Mouse (Mus musculus): ENCODE results near the gene Dock1. TPM values are rescaled to one million over a fixed set of nuclear protein-coding genes. Genes with fewer than 3 reads are reported as not detected.

The Dock1 gene
- polyA plus RNA-seq, 1 experiment from 2014 or later: 14.0 TPM

- Histone ChIP-seq H3K36me3 (ENCODE audit: insufficient read depth, low read length) (no peaks in the 10 kb centered on the region), H3K27me3 (replicated peaks; ENCODE audit: insufficient read depth, low read length) (no peaks in the 10 kb centered on the region), H3K4me3 (ENCODE audit: low read depth, low read length) (no peak overlapping the region), H3K9me3 (ENCODE audit: low read length) (no peaks in the 10 kb centered on the region), H3K9ac (replicated peaks; ENCODE audit: low read depth) (no peak overlapping the region), H3K4me2 (replicated peaks; ENCODE audit: low read depth, low read length) (no peak overlapping the region), H3K4me1 (ENCODE audit: insufficient read depth, low read depth, low read length) (no peaks in the 10 kb centered on the region), H3K27ac (ENCODE audit: low read length) (no peak overlapping the region)
- TF ChIP-seq CTCF (IDR thresholded peaks at IDR 0.05) (no peak), EP300 (IDR thresholded peaks at IDR 0.05) (no peak)
- ATAC-seq (no peak), DNase-seq (ENCODE audit: low spot score) (no peak)
- WGBS: 90% methylated on average over 2 of the region's 2 CpGs
Observed at GRCm38 (mm10) chr7:135210831-135211230, 540.4 kb downstream of the Dock1 start.

GRCm38 (mm10) chr7:135212505-135212904 is 542.1 kb downstream of the Dock1 start:
- Histone ChIP-seq H3K4me1 (ENCODE audit: insufficient read depth, low read depth, low read length) (no peaks in the 10 kb centered on the region), H3K9ac (replicated peaks; ENCODE audit: low read depth) (no peak overlapping the region), H3K4me3 (ENCODE audit: low read depth, low read length) (no peak overlapping the region), H3K4me2 (replicated peaks; ENCODE audit: low read depth, low read length) (no peak overlapping the region), H3K36me3 (ENCODE audit: insufficient read depth, low read length) (no peaks in the 10 kb centered on the region), H3K27me3 (replicated peaks; ENCODE audit: insufficient read depth, low read length) (no peaks in the 10 kb centered on the region), H3K9me3 (ENCODE audit: low read length) (no peaks in the 10 kb centered on the region), H3K27ac (ENCODE audit: low read length) (no peak overlapping the region)
- WGBS: 21% methylated on average over 2 of the region's 2 CpGs
- no peak for TF ChIP-seq EP300 (IDR thresholded peaks at IDR 0.05)
- no peak for TF ChIP-seq CTCF (IDR thresholded peaks at IDR 0.05)
- ATAC-seq (peak; percentile 85), DNase-seq (ENCODE audit: low spot score) (peak; percentile 83)

GRCm38 (mm10) chr7:135221475-135221874 is 551.0 kb downstream of the Dock1 start:
- no peak overlapping the region for H3K4me2 ChIP-seq (replicated peaks; ENCODE audit: low read depth, low read length)
- H3K27ac ChIP-seq (ENCODE audit: low read length): no peak overlapping the region
- H3K36me3 ChIP-seq (ENCODE audit: insufficient read depth, low read length): no peaks in the 10 kb centered on the region
- H3K4me1 ChIP-seq (ENCODE audit: insufficient read depth, low read depth, low read length): no peaks in the 10 kb centered on the region
- ATAC-seq: no peak
- 80% methylated on average over 2 of the region's 2 CpGs for WGBS
- no peak for DNase-seq (ENCODE audit: low spot score)
- no peaks in the 10 kb centered on the region for H3K27me3 ChIP-seq (replicated peaks; ENCODE audit: insufficient read depth, low read length)
- H3K9ac ChIP-seq (replicated peaks; ENCODE audit: low read depth): no peak overlapping the region
- TF ChIP-seq EP300 (IDR thresholded peaks at IDR 0.05): no peak
- no peak for TF ChIP-seq CTCF (IDR thresholded peaks at IDR 0.05)
- H3K4me3 ChIP-seq (ENCODE audit: low read depth, low read length): no peak overlapping the region
- no peaks in the 10 kb centered on the region for H3K9me3 ChIP-seq (ENCODE audit: low read length)

Measured in lung, postnatal 0 days (tissue).